Mouse (Mus musculus): ENCODE data around the gene Gm21800. TPM values are rescaled to one million over a fixed set of nuclear protein-coding genes. Genes with fewer than 3 reads are reported as not detected.
"Not testable (repeated sequence)": the region's sequence is repeated elsewhere in the genome, so short reads cannot be mapped to it uniquely, and the experiment has no call there.

The Gm21800 gene
- not detected in 2 replicates for total RNA-seq (2021)
- long read RNA-seq, experiment 1, result 0 reads
- long read RNA-seq, experiment 2, result 0 reads

- DNase-seq, result not testable (repeated sequence)
Observed at GRCm38 (mm10) chrY:41406198-41406597, at the start of gene Gm21800. Gene Gm21800, plus strand, starts transcription at chrY:41406498.

All from adrenal gland, postnatal 14 days (tissue).